Mouse (Mus musculus) lung, postnatal 0 days (tissue): ENCODE results near the gene Cuedc2.

Source experiments
- CTCF ChIP-seq: IDR thresholded peaks from 2 replicates; pipeline ENCODE4 v1.5.1; 2016; ENCODE audit warnings: antibody characterized with exemption, mild to moderate bottlenecking
- EP300 ChIP-seq: IDR thresholded peaks from 2 replicates; pipeline ENCODE4 v1.6.1; 2016; ENCODE audit warnings: antibody characterized with exemption, mild to moderate bottlenecking, control low read depth

DNA sequence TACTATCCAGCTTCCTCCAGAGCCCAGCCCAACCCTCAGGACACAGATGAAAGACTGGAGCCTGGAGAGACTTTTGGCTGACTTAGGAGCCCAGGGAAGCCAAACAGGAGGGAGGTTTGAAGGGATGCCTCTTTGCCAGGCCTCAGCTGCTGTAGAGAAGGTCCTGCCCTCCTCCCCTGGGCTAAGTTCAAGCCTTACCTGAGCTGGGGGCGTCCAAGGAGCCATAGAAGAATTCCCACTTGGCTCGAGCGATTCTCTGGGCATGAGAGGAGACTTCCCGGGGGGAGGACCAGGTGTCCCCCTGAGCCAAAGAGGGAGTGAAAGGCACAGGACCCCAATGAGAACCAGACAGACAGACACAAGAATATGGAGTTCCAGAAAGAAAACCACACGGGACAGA is 14.8 kb downstream of the Cuedc2 start:
- TF ChIP-seq CTCF = no peak
- TF ChIP-seq EP300 = no peak
